Mouse (Mus musculus): ENCODE measurements at regions not wholly inside any gene's neighbourhood (a gene's known extent, or its start where the extent isn't known, plus 50 kb on each side); places are given as distances from the start of the nearest gene placed in this dataset.

GRCm38 (mm10) chr6:147755750-147756523, 280.3 kb downstream of the Ccdc91 start:
- DNase-seq: no peak

DNA sequence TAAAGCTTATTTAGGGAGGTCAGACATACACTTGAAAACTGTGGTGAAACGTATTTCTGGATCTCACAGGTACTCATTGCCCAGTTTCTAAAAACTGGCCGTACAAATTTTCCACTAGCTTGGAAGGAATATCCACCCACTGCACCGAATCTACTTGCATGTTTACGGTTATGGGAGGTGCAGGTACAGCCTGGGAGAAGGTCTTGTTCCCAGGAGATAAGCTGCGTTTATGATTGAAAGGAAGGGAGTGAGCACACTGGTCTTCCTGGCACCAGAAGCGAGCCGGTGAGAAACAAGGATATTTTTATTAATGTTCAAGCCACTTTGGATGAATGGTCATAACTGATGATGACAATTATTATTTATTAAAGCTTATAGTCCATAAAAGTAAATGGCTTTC, 283.9 kb downstream of the Ccdc91 start:
- no peak for DNase-seq

GRCm38 (mm10) chr6:147760113-147760512, 284.5 kb downstream of the Ccdc91 start:
- no peak for DNase-seq

GRCm38 (mm10) chr6:147765241-147765640, 281.8 kb upstream of the Far2 start:
- DNase-seq: no peak

- no peak for DNase-seq
These were observed 277.9 kb upstream of the Far2 start for GRCm38 (mm10) chr6:147769180-147769579.

- DNase-seq: no peak
These were observed 277.0 kb upstream of the Far2 start for GRCm38 (mm10) chr6:147770034-147770433.

GRCm38 (mm10) chr6:147771411-147771810, 275.6 kb upstream of the Far2 start:
- DNase-seq: no peak

GRCm38 (mm10) chr6:147773904-147774303, 273.2 kb upstream of the Far2 start:
- no peak for DNase-seq

DNA sequence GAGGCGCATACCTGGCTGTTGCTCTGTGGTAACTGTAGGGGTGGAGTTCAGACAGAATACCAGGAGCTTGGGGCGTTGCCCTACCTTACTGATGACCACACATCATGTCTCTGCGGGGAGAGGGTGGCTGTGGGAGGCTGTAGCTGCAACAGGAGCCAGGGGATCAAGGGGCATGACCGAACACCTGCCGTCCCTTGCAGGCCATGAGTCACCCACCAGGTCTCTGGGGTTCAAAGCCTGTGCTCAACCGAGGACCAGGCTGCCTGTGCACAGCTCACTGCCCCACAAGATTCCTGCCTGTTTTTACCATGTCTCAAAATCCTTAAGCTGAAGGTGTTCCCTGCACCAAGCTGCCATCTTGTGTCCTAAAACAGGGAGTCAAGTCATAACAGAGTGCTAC, 272.4 kb upstream of the Far2 start:
- no peak for DNase-seq

DNA sequence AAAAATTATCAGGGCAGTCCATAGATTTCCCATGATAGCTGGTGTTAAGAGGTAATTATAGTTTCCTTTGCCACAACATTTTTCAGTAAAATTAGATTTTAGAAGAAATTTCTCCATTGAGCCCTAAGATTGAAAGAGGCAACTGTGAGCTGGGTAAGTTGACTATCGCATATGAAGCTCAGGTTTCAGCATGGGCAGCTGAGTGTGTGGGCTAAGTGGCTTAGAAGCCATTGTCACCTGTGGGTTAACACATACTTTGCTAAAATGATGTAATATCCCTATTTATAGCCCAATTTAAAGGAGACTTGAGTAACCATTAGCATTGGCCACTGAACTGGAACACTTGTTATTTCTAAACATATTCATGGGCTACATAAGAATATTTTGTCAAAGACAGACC, 267.6 kb upstream of the Far2 start:
- no peak for DNase-seq

DNA sequence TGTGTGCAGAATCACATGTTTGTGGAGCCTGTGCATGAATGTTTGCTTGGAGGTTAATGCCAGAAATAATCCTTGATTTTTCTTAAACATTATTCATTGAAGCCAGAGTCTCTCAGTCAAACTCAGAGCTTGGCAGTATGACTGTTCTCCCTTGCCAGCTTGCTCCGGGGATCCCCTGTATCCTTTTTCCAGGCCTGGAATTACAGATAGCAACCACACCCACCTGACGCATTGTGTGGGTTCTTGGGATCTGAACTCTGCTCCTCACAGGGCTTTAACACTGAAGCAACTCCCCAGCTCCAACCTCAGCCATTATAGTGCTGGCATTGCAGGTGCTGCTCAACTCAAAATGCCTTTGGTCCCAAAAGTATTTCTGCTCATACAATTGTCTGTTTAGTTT, 262.8 kb upstream of the Far2 start:
- no peak for DNase-seq

DNA sequence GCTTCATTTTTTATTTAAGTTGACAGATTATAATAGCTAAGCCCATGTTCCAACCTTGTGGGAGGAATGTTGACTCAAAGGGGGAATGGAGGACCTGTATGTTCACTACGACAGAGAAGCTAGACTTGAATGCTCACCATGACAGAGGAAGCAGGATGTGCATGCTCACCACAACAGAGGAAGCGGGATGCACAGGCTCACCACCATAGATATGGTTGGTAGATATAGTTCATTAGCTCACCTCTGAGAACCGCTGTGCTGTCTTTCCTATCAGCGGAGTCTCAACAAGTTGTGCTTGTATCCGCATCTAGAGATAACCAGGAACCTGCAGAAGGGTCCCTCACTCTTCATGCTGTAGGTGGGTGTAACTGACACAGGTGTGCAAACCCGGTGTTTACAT, 262.2 kb upstream of the Far2 start:
- DNase-seq: no peak

DNA sequence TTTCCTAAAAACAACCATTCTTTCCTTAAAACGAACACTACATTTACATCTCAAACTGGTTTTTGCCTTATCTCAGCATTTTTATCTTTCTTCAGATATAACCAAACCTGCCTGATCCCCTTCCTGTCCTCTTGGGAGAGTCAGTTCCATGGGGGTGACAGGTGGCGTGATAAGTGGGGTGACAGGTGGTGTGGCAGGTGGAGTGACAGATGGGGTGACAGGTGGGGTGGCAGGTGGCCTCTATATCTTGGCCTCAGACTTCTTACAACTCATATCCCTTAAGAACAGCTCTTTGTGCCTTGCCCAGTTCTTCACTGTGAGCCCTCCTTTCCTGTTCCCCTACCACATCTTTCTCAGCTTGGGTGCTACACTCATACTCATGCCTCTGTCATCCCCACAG, 259.0 kb upstream of the Far2 start:
- no peak for DNase-seq

GRCm38 (mm10) chr6:147789112-147789511, 257.9 kb upstream of the Far2 start:
- DNase-seq: no peak

- DNase-seq: peak; percentile 22
These were observed 253.2 kb upstream of the Far2 start for GRCm38 (mm10) chr6:147793811-147794210.

DNA sequence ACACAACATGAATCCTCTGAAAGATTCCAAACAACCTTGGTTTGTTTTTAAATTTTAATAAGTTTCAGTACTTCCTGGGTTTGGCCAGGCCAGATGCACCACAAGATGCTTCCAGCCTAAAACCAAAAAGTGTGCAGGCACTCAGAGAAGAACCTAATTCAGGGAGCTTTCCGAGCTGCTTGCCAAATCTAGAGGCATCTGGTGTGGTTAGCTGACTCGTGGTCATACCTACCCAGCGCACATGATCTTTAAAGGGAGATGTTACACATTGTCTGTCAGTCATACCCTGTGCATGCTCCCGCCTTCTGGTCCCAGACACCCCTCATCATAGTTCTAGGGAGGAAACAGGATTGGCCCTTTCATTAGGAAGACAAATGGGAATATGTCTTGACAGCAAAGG, 252.7 kb upstream of the Far2 start:
- DNase-seq: no peak

- DNase-seq: no peak
These were observed 247.9 kb upstream of the Far2 start for GRCm38 (mm10) chr6:147799009-147799727.

DNA sequence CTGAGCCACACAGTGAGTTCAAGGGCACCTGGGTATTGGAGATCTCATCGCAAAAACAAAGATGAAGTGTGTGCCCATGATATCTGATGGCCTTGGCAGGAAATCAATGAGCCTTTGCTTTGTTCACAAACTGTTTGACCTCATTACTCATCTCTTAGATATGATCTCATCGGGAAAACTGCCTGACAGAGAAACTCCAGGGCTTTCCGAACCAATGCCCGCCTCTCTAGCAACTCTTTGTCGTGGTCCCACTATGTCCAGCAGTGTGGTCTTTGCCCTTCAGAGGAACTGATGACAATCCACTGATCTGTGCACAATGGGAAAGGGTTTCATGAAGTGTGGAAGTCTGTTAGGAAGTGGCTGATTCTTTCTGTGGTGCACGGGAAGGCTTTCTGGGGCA, 247.2 kb upstream of the Far2 start:
- DNase-seq: no peak

DNA sequence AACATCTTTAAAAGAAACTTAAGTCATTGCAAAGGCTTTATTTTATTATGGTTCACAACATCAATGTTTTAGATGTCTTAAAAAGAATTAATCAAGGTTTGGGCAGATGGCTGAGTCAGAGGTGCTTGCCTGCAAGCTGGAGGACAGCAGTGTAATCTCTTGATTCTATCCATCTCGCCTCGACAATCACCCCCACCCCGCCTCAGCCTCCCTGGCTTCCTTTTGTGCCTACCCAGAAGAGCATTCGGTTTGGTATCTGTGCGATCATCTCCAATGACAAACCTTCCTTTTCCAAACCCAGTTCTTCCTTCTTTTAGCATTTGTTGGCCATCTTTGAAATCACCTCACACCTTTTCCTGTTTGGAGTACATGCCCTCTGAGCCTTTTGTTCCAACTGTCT, 246.2 kb upstream of the Far2 start:
- no peak for DNase-seq

GRCm38 (mm10) chr6:147803893-147804292, 243.2 kb upstream of the Far2 start:
- no peak for DNase-seq

- peak; percentile 7 for DNase-seq
These were observed 236.3 kb upstream of the Far2 start for GRCm38 (mm10) chr6:147810710-147811109.

GRCm38 (mm10) chr6:147816861-147817260, 230.2 kb upstream of the Far2 start:
- DNase-seq: no peak

DNA sequence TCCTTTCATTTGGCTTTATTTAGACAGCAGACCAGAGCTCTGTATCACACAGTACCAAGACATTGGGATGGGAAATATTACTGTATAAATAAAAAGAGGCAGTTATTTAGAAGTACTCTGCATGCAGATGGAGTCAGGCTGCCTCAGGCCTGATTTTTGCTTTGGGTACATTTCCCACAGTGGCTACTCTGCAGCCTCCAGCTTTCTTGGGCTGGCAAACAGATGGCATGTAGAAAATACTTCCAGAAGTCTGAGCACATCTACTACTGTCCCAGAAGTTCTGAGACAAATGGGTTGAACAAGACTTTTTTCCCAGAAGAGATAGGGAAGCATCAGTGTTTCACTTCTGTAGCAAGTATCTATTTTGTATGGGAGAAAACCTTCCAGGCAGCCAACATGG, 229.8 kb upstream of the Far2 start:
- DNase-seq: no peak

DNA sequence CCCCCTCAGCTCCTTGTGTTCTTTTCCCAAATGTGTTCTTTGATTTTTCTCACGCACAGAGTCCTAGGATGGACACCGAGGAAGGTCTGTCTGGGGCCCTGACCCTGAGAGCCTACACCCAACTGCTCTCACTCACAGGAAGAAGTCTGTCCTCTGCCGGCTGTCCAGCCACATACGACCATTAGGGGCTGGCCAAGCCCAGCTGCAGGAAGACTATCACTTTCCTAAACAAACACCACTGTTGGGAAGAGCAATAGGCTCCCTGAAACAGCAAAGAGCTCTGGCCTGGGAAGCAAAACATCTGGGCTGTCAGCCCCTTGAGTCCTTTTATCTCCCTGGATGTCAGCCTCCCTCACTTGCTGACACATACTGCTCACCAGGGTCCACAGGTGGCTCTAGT, 224.8 kb upstream of the Far2 start:
- no peak for DNase-seq

- DNase-seq: no peak
These were observed 214.5 kb upstream of the Far2 start for GRCm38 (mm10) chr6:147832521-147832920.

Measured in layer of hippocampus, adult 9-11 months (tissue).